Mouse (Mus musculus) hindbrain, embryonic 15.5 days (tissue): ENCODE results near the gene Gm12184. TPM values are rescaled to one million over a fixed set of nuclear protein-coding genes. Genes with fewer than 3 reads are reported as not detected.

Experiments
- ATAC-seq: fragments of 200-750 bp; cut with Nextera tagmentation; 2 replicates; pipeline ENCODE4 v1.8.0; 2017; ENCODE audit warnings: low read depth, moderate number of reproducible peaks, moderate TSS enrichment; ENCODE audit not compliant: low FRiP score
- H3K27ac ChIP-seq: fragments of 300-500 bp; sonication (generic); replicated peaks from 2 replicates; pipeline ENCODE4 v1.5.1; 2015; ENCODE audit warnings: mild to moderate bottlenecking, inconsistent platforms
- H3K27me3 ChIP-seq: fragments of 300-500 bp; sonication (generic); 2 replicates; pipeline ENCODE4 v1.6.1; 2015; ENCODE audit warnings: control low read depth, inconsistent platforms
- H3K36me3 ChIP-seq: fragments of 300-500 bp; sonication (generic); 2 replicates; pipeline ENCODE4 v1.6.1; 2015; ENCODE audit warnings: control low read depth, inconsistent platforms
- H3K4me1 ChIP-seq: fragments of 300-500 bp; sonication (generic); replicated peaks from 2 replicates; pipeline ENCODE4 v1.6.1; 2015; ENCODE audit warnings: control low read depth, inconsistent platforms
- H3K4me2 ChIP-seq: fragments of 300-500 bp; sonication (generic); 2 replicates; pipeline ENCODE4 v1.6.1; 2015; ENCODE audit warnings: moderate library complexity, mild to moderate bottlenecking, inconsistent platforms
- H3K4me3 ChIP-seq: fragments of 300-500 bp; sonication (generic); 2 replicates; pipeline ENCODE4 v1.5.1; 2015; ENCODE audit warnings: mild to moderate bottlenecking, inconsistent platforms
- H3K9ac ChIP-seq: fragments of 300-500 bp; sonication (generic); 2 replicates; pipeline ENCODE4 v1.6.1; 2015; ENCODE audit warnings: inconsistent platforms
- H3K9me3 ChIP-seq: fragments of 300-500 bp; sonication (generic); 2 replicates; pipeline ENCODE4 v1.6.1; 2016; ENCODE audit warnings: control low read depth, inconsistent platforms
- WGBS: fragments of 180-500 bp; shearing (Covaris S2); methylation state at CpG from one replicate; pipeline ENCODE4 v1.1.7; 2015; 5-methylcytosine and 5-hydroxymethylcytosine counted together
- polyA plus RNA-seq: library from polyadenylated mRNA; unstranded; fragments of >200 nt; fragmentation: Nextera tagmentation; extraction: Ambion mirVana; gene quantifications from 2 replicates; pipeline ENCODE4 v1.2.1, GENCODE M21; 2015

Gene Gm12184
- polyA plus RNA-seq, 1 experiment from 2014 or later, result 3.8 TPM

- WGBS, result 2% methylated on average over 7 of the region's 7 CpGs
- Histone ChIP-seq H3K36me3 (no peaks in the 10 kb centered on the region), H3K4me3 (peak overlapping the region; percentile 17; the same call in 1 of the 2 replicates), H3K27ac (no peak overlapping the region), H3K9me3 (no peaks in the 10 kb centered on the region), H3K4me1 (peaks cover 11% of the 10 kb centered on the region), H3K9ac (no peak overlapping the region), H3K4me2 (peak overlapping the region; percentile 42), H3K27me3 (no peaks in the 10 kb centered on the region)
- ATAC-seq, result no peak
These were observed 51.0 kb downstream of the Gm12184 start for GRCm38 (mm10) chr11:48775483-48775882.

Other genes with a start within 250 kb of the Gm12184 start
- gene Rack1, start 26.3 kb downstream of the Gm12184 start, polyA plus RNA-seq, result 361 and 362 TPM in 2 replicates
- gene Trim41, start 9.3 kb downstream of the Gm12184 start, polyA plus RNA-seq, result 6.8 and 7.4 TPM in 2 replicates
- 3.1 and 3.7 TPM in 2 replicates for gene Trim7, start 515 bp downstream of the Gm12184 start, polyA plus RNA-seq
- 3.5 and 5.2 TPM in 2 replicates for gene Irgm1, start 45.0 kb upstream of the Gm12184 start, polyA plus RNA-seq
- gene Gm5431, start 75.6 kb upstream of the Gm12184 start, polyA plus RNA-seq, result 0.14 and 0.42 TPM in 2 replicates
- gene Psme2b, start 119.5 kb upstream of the Gm12184 start, polyA plus RNA-seq, result 1.8 and 2.2 TPM in 2 replicates
- gene Olfr56, start 152.2 kb upstream of the Gm12184 start, polyA plus RNA-seq, result not detected in 2 replicates
- 0.45 and 0.48 TPM in 2 replicates for gene 9930111J21Rik1, start 152.7 kb upstream of the Gm12184 start, polyA plus RNA-seq
- gene Gm12185, start 165.6 kb upstream of the Gm12184 start, polyA plus RNA-seq, result not detected in 2 replicates
- 0.24 TPM in 1 of 2 replicates, not detected in the other for gene Tgtp1, start 167.5 kb upstream of the Gm12184 start, polyA plus RNA-seq
- 0.35 and 0.45 TPM in 2 replicates for gene 9930111J21Rik2, start 224.6 kb upstream of the Gm12184 start, polyA plus RNA-seq
- gene Tgtp2, start 237.6 kb upstream of the Gm12184 start, polyA plus RNA-seq, result 0.54 TPM in 1 of 2 replicates, not detected in the other
- 0.52 and 1.6 TPM in 2 replicates for gene Ifi47, start 249.9 kb upstream of the Gm12184 start, polyA plus RNA-seq